7 mouse cellular contexts compared by ENCODE assay signal in genomic region chr2:166995796-166996532, GRCm38 (mm10). TPM values are rescaled to one million over a fixed set of nuclear protein-coding genes. Genes with fewer than 3 reads are reported as not detected.
DNase-seq lines count a peak whose midpoint lies in the region; ATAC-seq and TF ChIP-seq lines count a peak whose summit lies in the region.

Gene Stau1, minus strand, starts transcription at chr2:166996299.

- no peaks in the 10 kb centered on the region for H3K9me3 ChIP-seq in embryonic facial prominence, embryonic 10.5 days
- no peaks in the 10 kb centered on the region for H3K9me3 ChIP-seq in intestine, postnatal 0 days (ENCODE audit: control insufficient read depth)
- H3K9me3 ChIP-seq in midbrain, embryonic 12.5 days, result no peaks in the 10 kb centered on the region

- peak within 1 kb of the TSS; percentile 97 for H3K27ac ChIP-seq in embryonic facial prominence, embryonic 10.5 days (replicated peaks)
- H3K27ac ChIP-seq in intestine, postnatal 0 days (ENCODE audit: low read depth, low read length), result peak within 1 kb of the TSS; percentile 90
- peak within 1 kb of the TSS; percentile 98 for H3K27ac ChIP-seq in midbrain, embryonic 12.5 days (replicated peaks)
- H3K27ac ChIP-seq in small intestine, adult 2 months (ENCODE audit: insufficient read depth, low read depth, low read length), result peak within 1 kb of the TSS; percentile 94

- H3K27me3 ChIP-seq in embryonic facial prominence, embryonic 10.5 days (replicated peaks; ENCODE audit: low read depth, poor library complexity, severe bottlenecking), result no peaks in the 10 kb centered on the region
- H3K27me3 ChIP-seq in intestine, postnatal 0 days (replicated peaks; ENCODE audit: control insufficient read depth, insufficient read depth, low read length), result no peaks in the 10 kb centered on the region
- no peaks in the 10 kb centered on the region for H3K27me3 ChIP-seq in midbrain, embryonic 12.5 days
- no peaks in the 10 kb centered on the region for H3K27me3 ChIP-seq in small intestine, adult 2 months (ENCODE audit: control insufficient read depth, insufficient read depth, low read length)

- intact Hi-C loops in left cerebral cortex, postnatal 4 days (cut with DNase I), result loop anchor here (5.0 kb wide), 1 partner anchor 39 kb away; no protein-coding TSS in a partner anchor

- H3K4me1 ChIP-seq in embryonic facial prominence, embryonic 10.5 days, result peaks cover 42% of the 10 kb centered on the region
- peaks cover 10% of the 10 kb centered on the region for H3K4me1 ChIP-seq in intestine, postnatal 0 days (replicated peaks; ENCODE audit: control insufficient read depth, insufficient read depth, low read length)
- H3K4me1 ChIP-seq in midbrain, embryonic 12.5 days, result peaks cover 38% of the 10 kb centered on the region
- H3K4me1 ChIP-seq in small intestine, adult 2 months (ENCODE audit: control insufficient read depth, insufficient read depth, insufficient read length, low read length), result peaks cover 5% of the 10 kb centered on the region; the same call in 1 of the 2 replicates

- no peak for TF ChIP-seq CTCF in intestine, postnatal 0 days (IDR thresholded peaks at IDR 0.05; ENCODE audit: low read depth)
- TF ChIP-seq CTCF in small intestine, adult 2 months (IDR thresholded peaks at IDR 0.05; ENCODE audit: extremely low read depth, insufficient read length, insufficient replicate concordance, low read depth, low read length), result no peak

- peak; percentile 99 for ATAC-seq in intestine, postnatal 0 days
- ATAC-seq in midbrain, embryonic 12.5 days (ENCODE audit: low FRiP score, low read depth), result peak; percentile 100

- H3K4me2 ChIP-seq in intestine, postnatal 0 days (replicated peaks; ENCODE audit: low read depth), result peak within 1 kb of the TSS; percentile 85
- peak within 1 kb of the TSS; percentile 94 for H3K4me2 ChIP-seq in midbrain, embryonic 12.5 days (replicated peaks)

- H3K4me3 ChIP-seq in embryonic facial prominence, embryonic 10.5 days, result peak within 1 kb of the TSS; percentile 100
- H3K4me3 ChIP-seq in intestine, postnatal 0 days (ENCODE audit: low read depth, low read length), result peak within 1 kb of the TSS; percentile 82
- H3K4me3 ChIP-seq in midbrain, embryonic 12.5 days, result peak within 1 kb of the TSS; percentile 99
- peak within 1 kb of the TSS; percentile 85 for H3K4me3 ChIP-seq in small intestine, adult 2 months (ENCODE audit: low read depth, low read length)

- no peaks in the 10 kb centered on the region for H3K36me3 ChIP-seq in embryonic facial prominence, embryonic 10.5 days (replicated peaks)
- H3K36me3 ChIP-seq in intestine, postnatal 0 days (ENCODE audit: control insufficient read depth, insufficient read depth), result no peaks in the 10 kb centered on the region
- H3K36me3 ChIP-seq in midbrain, embryonic 12.5 days, result no peaks in the 10 kb centered on the region
- H3K36me3 ChIP-seq in small intestine, adult 2 months (ENCODE audit: control insufficient read depth, insufficient read depth, low read length), result no peaks in the 10 kb centered on the region; the same call in 1 of the 2 replicates

- DNase-seq in adrenal gland, postnatal 10 days, result peak; percentile 97
- DNase-seq in embryonic facial prominence, embryonic 10.5 days (ENCODE audit: low spot score), result peak; percentile 98
- DNase-seq in gonadal fat pad, adult 2 months (ENCODE audit: low read depth), result no peak
- DNase-seq in left cerebral cortex, postnatal 4 days, result peak; percentile 99

- WGBS in embryonic facial prominence, embryonic 10.5 days, result under 1% methylated on average over 87 of the region's 88 CpGs
- WGBS in intestine, postnatal 0 days, result under 1% methylated on average over 85 of the region's 88 CpGs
- WGBS in midbrain, embryonic 12.5 days, result under 1% methylated on average over 84 of the region's 88 CpGs
- 1% methylated on average over 79 of the region's 88 CpGs for WGBS in small intestine, adult 2 months

- peak within 1 kb of the TSS; percentile 87 for H3K9ac ChIP-seq in intestine, postnatal 0 days (ENCODE audit: low read depth, low read length)
- peak within 1 kb of the TSS; percentile 99 for H3K9ac ChIP-seq in midbrain, embryonic 12.5 days (replicated peaks)

- peak; percentile 92 for TF ChIP-seq POLR2A in small intestine, adult 2 months (IDR thresholded peaks at IDR 0.05; ENCODE audit: low read depth, low read length)

RNA-seq across cellular contexts. Expression of gene Stau1, which starts in this region (rescaled TPM):
- 10 to 100 TPM; 62.2 to 67.7 TPM for total RNA-seq in adrenal gland, postnatal 10 days (2021)
- 96.1 and 96.8 TPM in 2 replicates for polyA plus RNA-seq in embryonic facial prominence, embryonic 10.5 days (2016; fragmentation: Nextera tagmentation; extraction: Ambion mirVana)
- 38.5 and 61.2 TPM in 2 replicates for polyA plus RNA-seq in gonadal fat pad, adult 2 months (2012; rRNA removed)
- 30.0 and 31.0 TPM in 2 replicates for polyA plus RNA-seq in intestine, postnatal 0 days (2015; fragmentation: Nextera tagmentation; extraction: Ambion mirVana)
- total RNA-seq in left cerebral cortex, postnatal 4 days (2021), result 100 to 1,000 TPM; 111 TPM
- polyA plus RNA-seq in midbrain, embryonic 12.5 days (2016; fragmentation: Nextera tagmentation; extraction: Ambion mirVana), result 123 TPM in 2 replicates
- polyA plus RNA-seq in small intestine, adult 2 months (2012; rRNA removed), result 5.3 and 9.8 TPM in 2 replicates
